Mouse (Mus musculus) stomach, embryonic 16.5 days (tissue): ENCODE measurements around the gene Ppia. TPM values are rescaled to one million over a fixed set of nuclear protein-coding genes. Genes with fewer than 3 reads are reported as not detected.
"Not testable (repeated sequence)": the region's sequence is repeated elsewhere in the genome, so short reads cannot be mapped to it uniquely, and the experiment has no call there.

Experiments
- ATAC-seq: fragments of 200-750 bp; cut with Nextera tagmentation; 2 replicates; pipeline ENCODE4 v1.8.0; 2017; ENCODE audit warnings: moderate number of reproducible peaks, moderate TSS enrichment; ENCODE audit not compliant: insufficient read depth, low FRiP score
- H3K27ac ChIP-seq: fragments of 300-500 bp; sonication (generic); 2 replicates; pipeline ENCODE4 v1.5.1; 2014; ENCODE audit warnings: low read length
- H3K27me3 ChIP-seq: fragments of 300-500 bp; sonication (generic); 2 replicates; pipeline ENCODE4 v1.6.1; 2014; ENCODE audit warnings: low read length, control low read depth, mixed read lengths; ENCODE audit not compliant: control insufficient read depth, insufficient read depth
- H3K36me3 ChIP-seq: fragments of 300-500 bp; sonication (generic); 2 replicates; pipeline ENCODE4 v1.6.1; 2014; ENCODE audit warnings: low read length; ENCODE audit not compliant: control insufficient read depth, insufficient read depth
- H3K4me1 ChIP-seq: fragments of 300-500 bp; sonication (generic); 2 replicates; pipeline ENCODE4 v1.6.1; 2014; ENCODE audit warnings: low read length, control low read depth, mixed read lengths; ENCODE audit not compliant: control insufficient read depth, insufficient read depth
- H3K4me2 ChIP-seq: fragments of 300-500 bp; sonication (generic); 2 replicates; pipeline ENCODE4 v1.6.1; 2014; ENCODE audit warnings: low read depth, low read length, mixed read lengths
- H3K4me3 ChIP-seq: fragments of 300-500 bp; sonication (generic); replicated peaks from 2 replicates; pipeline ENCODE4 v1.5.1; 2014; ENCODE audit warnings: mild to moderate bottlenecking, low read length
- H3K9ac ChIP-seq: fragments of 300-500 bp; sonication (generic); 2 replicates; pipeline ENCODE4 v1.6.1; 2014; ENCODE audit warnings: low read length
- H3K9me3 ChIP-seq: fragments of 300-500 bp; sonication (generic); replicated peaks from 2 replicates; pipeline ENCODE4 v1.6.1; 2016; ENCODE audit warnings: low read length, control low read depth; ENCODE audit not compliant: control insufficient read depth
- WGBS: fragments of 180-500 bp; shearing (Covaris S2); extraction: QIAGEN DNeasy Blood & Tissue Kit; methylation state at CpG from one replicate; pipeline ENCODE4 v1.1.7; 2014; 5-methylcytosine and 5-hydroxymethylcytosine counted together
- polyA plus RNA-seq: library from polyadenylated mRNA; unstranded; fragments of >200 nt; fragmentation: Nextera tagmentation; extraction: Ambion mirVana; gene quantifications from 2 replicates; pipeline ENCODE4 v1.2.1, GENCODE M21; 2015

The Ppia gene
- polyA plus RNA-seq, 1 experiment from 2014 or later: 4,955 TPM

GRCm38 (mm10) chr11:6443727-6444076 lies 28.5 kb downstream of the Ppia start:
- H3K27ac ChIP-seq: peak overlapping the region; percentile 94
- no peaks in the 10 kb centered on the region for H3K9me3 ChIP-seq
- peak overlapping the region; percentile 82 for H3K4me3 ChIP-seq
- H3K9ac ChIP-seq: peak overlapping the region; percentile 89
- peak overlapping the region; percentile 64 for H3K4me2 ChIP-seq
- no peak for ATAC-seq
- peaks cover 7% of the 10 kb centered on the region; the same call in 1 of the 2 replicates for H3K4me1 ChIP-seq
- under 1% methylated on average over 10 of the region's 10 CpGs for WGBS
- H3K27me3 ChIP-seq: no peaks in the 10 kb centered on the region
- H3K36me3 ChIP-seq: peaks cover 9% of the 10 kb centered on the region

GRCm38 (mm10) chr11:6444077-6444853 lies 29.0 kb downstream of the Ppia start, which contains the start of gene H2afv:
TSS of gene H2afv (minus strand) at chr11:6444443.
- peak within 1 kb of the TSS; percentile 82 for H3K4me3 ChIP-seq
- under 1% methylated on average over 77 of the region's 80 CpGs for WGBS

GRCm38 (mm10) chr11:6445441-6445840 lies 30.2 kb downstream of the Ppia start:
- H3K9ac ChIP-seq: no peak overlapping the region
- no peaks in the 10 kb centered on the region for H3K27me3 ChIP-seq
- H3K4me3 ChIP-seq: no peak overlapping the region
- peaks cover 9% of the 10 kb centered on the region for H3K36me3 ChIP-seq
- peaks cover 7% of the 10 kb centered on the region; the same call in 1 of the 2 replicates for H3K4me1 ChIP-seq
- no peak overlapping the region for H3K27ac ChIP-seq
- 71% methylated on average over 4 of the region's 4 CpGs for WGBS
- H3K9me3 ChIP-seq: no peaks in the 10 kb centered on the region
- no peak for ATAC-seq
- H3K4me2 ChIP-seq: peak overlapping the region; percentile 68

More at GRCm38 (mm10) chr11:6444077-6444853, 29.0 kb downstream of the Ppia start, which contains the start of gene H2afv:
- Histone ChIP-seq H3K9ac (peak within 1 kb of the TSS; percentile 89), H3K9me3 (no peaks in the 10 kb centered on the region), H3K36me3 (peaks cover 9% of the 10 kb centered on the region), H3K27ac (peak within 1 kb of the TSS; percentile 94), H3K4me1 (peaks cover 7% of the 10 kb centered on the region; the same call in 1 of the 2 replicates), H3K27me3 (no peaks in the 10 kb centered on the region), H3K4me2 (peak within 1 kb of the TSS; percentile 68)
- ATAC-seq: peak; percentile 99

- Histone ChIP-seq H3K9me3 (no peaks in the 10 kb centered on the region), H3K27ac (no peak overlapping the region), H3K36me3 (peaks cover 6% of the 10 kb centered on the region; the same call in 1 of the 2 replicates), H3K9ac (no peak overlapping the region), H3K27me3 (no peaks in the 10 kb centered on the region), H3K4me1 (peaks cover 7% of the 10 kb centered on the region; the same call in 1 of the 2 replicates), H3K4me3 (no peak overlapping the region), H3K4me2 (no peak overlapping the region)
- 85% methylated on average over 7 of the region's 7 CpGs for WGBS
- no peak for ATAC-seq
These were observed 30.7 kb downstream of the Ppia start for GRCm38 (mm10) chr11:6445951-6446350.

- H3K27ac ChIP-seq: no peak overlapping the region
- no peak overlapping the region for H3K4me3 ChIP-seq
- ATAC-seq: no peak
- 68% methylated on average over 4 of the region's 4 CpGs for WGBS
- no peaks in the 10 kb centered on the region for H3K9me3 ChIP-seq
- no peaks in the 10 kb centered on the region for H3K36me3 ChIP-seq
- no peak overlapping the region for H3K4me2 ChIP-seq
- peaks cover 7% of the 10 kb centered on the region; the same call in 1 of the 2 replicates for H3K4me1 ChIP-seq
- H3K27me3 ChIP-seq: no peaks in the 10 kb centered on the region
- H3K9ac ChIP-seq: no peak overlapping the region
These were observed 32.2 kb downstream of the Ppia start for GRCm38 (mm10) chr11:6447493-6447892.

GRCm38 (mm10) chr11:6448155-6448554 lies 32.9 kb downstream of the Ppia start:
- ATAC-seq, H3K27me3 ChIP-seq, H3K27ac ChIP-seq, H3K4me2 ChIP-seq, H3K4me1 ChIP-seq, H3K9me3 ChIP-seq, H3K9ac ChIP-seq, H3K4me3 ChIP-seq, H3K36me3 ChIP-seq: not testable (repeated sequence)
- WGBS: 94% methylated on average over 5 of the region's 5 CpGs

- no peak overlapping the region for H3K27ac ChIP-seq
- H3K27me3 ChIP-seq: no peaks in the 10 kb centered on the region
- no peaks in the 10 kb centered on the region for H3K4me1 ChIP-seq
- no peaks in the 10 kb centered on the region for H3K9me3 ChIP-seq
- no peaks in the 10 kb centered on the region for H3K36me3 ChIP-seq
- no peak for ATAC-seq
- 76% methylated on average over 6 of the region's 6 CpGs for WGBS
- no peak overlapping the region for H3K9ac ChIP-seq
- H3K4me2 ChIP-seq: no peak overlapping the region
- H3K4me3 ChIP-seq: no peak overlapping the region
These were observed 40.8 kb downstream of the Ppia start for GRCm38 (mm10) chr11:6456083-6456482.

- Histone ChIP-seq H3K9me3 (no peaks in the 10 kb centered on the region), H3K4me3 (no peak overlapping the region), H3K4me2 (no peak overlapping the region), H3K27ac (no peak overlapping the region), H3K4me1 (no peaks in the 10 kb centered on the region), H3K9ac (no peak overlapping the region), H3K36me3 (no peaks in the 10 kb centered on the region), H3K27me3 (no peaks in the 10 kb centered on the region)
- WGBS: 84% methylated on average over 6 of the region's 6 CpGs
- ATAC-seq: no peak
These were observed 48.1 kb downstream of the Ppia start for GRCm38 (mm10) chr11:6463159-6463837.

- peak; percentile 60; the same call in 1 of the 2 replicates for ATAC-seq
- no peak overlapping the region for H3K4me3 ChIP-seq
- no peak overlapping the region for H3K27ac ChIP-seq
- no peaks in the 10 kb centered on the region for H3K36me3 ChIP-seq
- no peaks in the 10 kb centered on the region for H3K27me3 ChIP-seq
- H3K4me1 ChIP-seq: peaks cover 9% of the 10 kb centered on the region
- 26% methylated on average over 4 of the region's 4 CpGs for WGBS
- no peak overlapping the region for H3K9ac ChIP-seq
- H3K9me3 ChIP-seq: no peaks in the 10 kb centered on the region
- H3K4me2 ChIP-seq: no peak overlapping the region
These were observed 49.9 kb downstream of the Ppia start for GRCm38 (mm10) chr11:6465122-6465521.
